Mouse (Mus musculus): ENCODE data around the gene Olfr1360.

The Olfr1360 gene

DNA sequence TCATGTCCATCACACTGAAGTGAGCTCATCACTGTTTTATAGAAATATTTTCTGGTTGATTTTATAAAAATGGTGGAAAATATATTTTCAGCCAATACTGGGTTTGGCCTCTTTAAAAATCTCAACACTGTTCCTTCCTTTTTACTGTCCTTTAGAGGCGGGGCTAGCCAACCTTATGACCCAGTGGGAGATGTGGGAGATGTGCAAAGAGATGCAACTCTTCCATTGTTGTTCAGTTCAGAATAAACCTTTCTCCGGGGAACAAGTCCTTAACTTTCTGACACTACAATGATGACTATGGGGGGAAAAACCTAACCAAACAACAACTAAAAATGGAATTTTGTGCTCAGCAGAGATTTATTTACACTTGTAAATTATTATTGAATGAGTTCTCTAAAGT, at the start of gene Olfr1360:
TSS of gene Olfr1360 (minus strand) at position 101 of the 400 bp plus-strand sequence.
- DNase-seq = no peak

DNA sequence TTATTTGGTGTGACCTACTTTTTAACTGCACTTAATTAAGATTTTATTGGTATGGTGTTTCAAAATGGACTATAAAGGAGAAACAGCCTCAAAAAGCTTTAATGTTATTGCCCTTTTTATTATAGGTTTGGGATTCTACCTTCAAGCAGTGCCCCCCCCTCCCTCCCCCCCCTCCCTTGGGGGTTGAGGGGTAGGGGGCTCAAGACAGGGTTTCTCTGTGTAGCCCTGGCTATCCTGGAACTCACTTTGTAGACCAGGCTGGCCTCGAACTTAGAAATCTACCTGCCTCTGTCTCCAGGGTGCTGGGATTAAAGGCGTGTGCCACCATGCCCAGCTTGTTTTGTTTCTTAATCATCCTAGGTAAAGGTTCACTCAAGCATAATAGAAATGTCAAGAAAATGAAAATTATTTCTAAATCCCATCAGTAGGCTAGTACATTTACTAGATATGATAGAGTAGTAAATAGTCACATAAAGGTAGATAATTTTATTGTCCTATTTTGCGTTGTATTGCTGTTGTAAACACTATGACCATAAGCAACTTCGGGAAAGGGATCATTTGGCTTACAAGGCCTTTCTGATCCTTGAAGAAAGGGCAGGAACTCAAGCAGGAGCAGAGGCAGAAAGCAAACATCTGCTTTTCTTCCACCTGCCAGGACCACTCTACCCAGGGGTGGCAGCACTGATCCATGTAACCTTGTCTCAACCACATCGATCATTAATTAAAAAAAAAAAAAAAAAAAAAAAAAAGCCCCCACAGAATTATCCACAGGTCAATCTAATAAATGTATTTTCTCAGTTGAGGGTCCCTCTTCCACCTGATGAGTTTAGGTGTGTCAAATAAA, 46.0 kb upstream of the Olfr1360 start:
- DNase-seq = no peak

DNA sequence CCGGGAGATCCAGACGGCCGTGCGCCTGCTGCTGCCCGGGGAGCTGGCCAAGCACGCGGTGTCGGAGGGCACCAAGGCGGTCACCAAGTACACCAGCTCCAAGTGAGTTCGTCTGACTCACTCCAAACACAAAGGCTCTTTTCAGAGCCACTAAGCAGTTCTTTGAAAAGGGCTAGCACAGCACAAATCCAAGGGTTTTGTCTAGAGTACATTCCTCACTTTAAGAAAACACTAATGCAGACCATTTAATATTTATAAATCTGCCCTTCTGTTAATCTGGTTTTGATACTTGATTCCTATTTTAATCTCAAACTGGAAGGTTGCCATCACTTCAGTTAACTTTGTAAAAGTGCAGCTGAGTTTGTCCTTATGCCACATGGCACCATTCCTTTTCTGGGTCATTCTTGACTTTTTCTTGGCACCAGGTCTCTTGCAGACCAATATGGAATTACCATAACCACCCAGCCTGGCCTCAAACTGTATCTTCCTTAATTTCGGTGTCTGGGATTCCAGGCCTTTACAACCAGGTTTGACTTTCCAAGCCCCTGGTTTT, 45.2 kb upstream of the Olfr1360 start:
- DNase-seq = no peak

DNA sequence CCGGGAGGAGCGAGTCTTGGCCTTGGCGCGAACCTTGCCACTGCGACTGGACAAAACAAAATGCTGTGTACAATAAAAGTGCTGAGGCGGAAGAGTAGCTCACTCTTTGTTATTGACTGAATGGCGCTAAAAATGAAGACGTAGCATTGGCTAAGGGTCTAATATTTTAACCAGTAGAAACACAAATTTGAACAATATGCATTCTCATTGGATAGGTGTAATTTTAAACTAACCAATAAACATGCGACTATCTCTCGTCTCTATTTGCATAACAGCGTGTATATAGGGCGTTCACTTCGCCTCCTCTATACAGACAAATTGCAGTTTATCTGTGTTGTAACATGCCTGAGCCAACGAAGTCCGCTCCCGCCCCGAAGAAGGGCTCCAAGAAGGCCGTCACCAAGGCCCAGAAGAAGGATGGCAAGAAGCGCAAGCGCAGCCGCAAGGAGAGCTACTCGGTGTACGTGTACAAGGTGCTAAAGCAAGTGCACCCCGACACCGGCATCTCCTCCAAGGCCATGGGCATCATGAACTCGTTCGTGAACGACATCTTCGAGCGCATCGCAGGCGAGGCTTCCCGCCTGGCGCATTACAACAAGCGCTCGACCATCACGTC, 44.7 kb upstream of the Olfr1360 start, which contains the start of gene Hist1h2bm:
TSS of gene Hist1h2bm (plus strand) at position 288 of the 616 bp plus-strand sequence.
- peak; percentile 97 for DNase-seq

DNA sequence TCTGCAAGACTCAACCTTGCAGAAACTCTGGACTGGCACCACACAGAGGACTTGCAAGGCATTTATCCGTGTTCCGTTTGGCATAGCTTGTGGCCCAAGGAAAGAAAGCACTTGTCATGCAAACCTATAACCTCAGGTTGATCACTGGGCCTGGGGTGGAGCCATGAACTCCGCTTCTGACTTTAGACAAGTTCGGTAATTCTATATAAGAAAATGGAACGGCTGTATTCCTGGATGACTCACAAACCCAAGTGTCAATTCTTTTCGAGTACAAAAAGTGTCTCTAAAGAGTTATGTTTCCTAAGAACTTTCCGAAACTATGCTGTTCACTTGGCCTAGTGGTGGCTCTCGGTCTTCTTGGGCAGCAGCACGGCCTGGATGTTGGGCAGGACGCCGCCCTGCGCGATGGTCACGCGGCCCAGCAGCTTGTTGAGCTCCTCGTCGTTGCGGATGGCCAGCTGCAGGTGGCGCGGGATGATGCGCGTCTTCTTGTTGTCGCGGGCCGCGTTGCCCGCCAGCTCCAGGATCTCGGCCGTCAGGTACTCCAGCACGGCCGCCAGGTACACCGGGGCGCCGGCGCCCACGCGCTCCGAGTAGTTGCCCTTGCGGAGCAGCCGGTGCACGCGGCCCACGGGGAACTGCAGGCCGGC, 44.0 kb upstream of the Olfr1360 start:
- peak; percentile 44 for DNase-seq

DNA sequence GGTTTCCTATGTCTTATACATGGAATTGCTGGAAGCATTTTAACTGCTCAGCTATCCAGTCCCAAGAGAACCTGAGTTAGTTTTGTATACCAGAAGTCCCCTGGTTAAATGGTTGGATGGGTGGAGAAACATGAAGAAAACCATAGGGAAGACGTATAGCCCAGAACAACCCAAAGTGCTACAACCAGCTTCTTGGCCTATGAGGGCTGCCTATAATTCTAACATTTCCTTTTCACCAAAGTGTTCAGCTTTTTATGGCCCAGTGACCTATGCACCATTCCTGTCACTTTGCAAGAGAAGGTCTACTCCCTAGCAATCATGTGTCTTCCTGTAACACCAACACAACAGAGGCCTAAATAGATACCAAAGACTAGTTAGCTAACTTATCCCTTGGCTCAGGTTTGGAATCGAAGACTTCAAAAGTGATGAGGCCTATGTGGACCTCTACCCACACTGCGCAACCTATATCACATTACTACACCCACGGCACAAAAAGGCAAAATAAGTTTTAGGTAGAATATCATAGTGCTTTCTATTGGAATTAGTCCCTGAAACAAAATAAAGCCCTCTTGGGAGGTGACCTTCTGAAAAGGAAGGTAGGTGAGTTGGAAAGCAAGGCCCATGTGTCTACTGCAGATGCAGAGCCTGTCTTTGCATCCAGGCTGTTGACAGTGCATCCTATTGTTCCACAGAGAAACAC, 41.3 kb upstream of the Olfr1360 start:
- peak; percentile 16 for DNase-seq

DNA sequence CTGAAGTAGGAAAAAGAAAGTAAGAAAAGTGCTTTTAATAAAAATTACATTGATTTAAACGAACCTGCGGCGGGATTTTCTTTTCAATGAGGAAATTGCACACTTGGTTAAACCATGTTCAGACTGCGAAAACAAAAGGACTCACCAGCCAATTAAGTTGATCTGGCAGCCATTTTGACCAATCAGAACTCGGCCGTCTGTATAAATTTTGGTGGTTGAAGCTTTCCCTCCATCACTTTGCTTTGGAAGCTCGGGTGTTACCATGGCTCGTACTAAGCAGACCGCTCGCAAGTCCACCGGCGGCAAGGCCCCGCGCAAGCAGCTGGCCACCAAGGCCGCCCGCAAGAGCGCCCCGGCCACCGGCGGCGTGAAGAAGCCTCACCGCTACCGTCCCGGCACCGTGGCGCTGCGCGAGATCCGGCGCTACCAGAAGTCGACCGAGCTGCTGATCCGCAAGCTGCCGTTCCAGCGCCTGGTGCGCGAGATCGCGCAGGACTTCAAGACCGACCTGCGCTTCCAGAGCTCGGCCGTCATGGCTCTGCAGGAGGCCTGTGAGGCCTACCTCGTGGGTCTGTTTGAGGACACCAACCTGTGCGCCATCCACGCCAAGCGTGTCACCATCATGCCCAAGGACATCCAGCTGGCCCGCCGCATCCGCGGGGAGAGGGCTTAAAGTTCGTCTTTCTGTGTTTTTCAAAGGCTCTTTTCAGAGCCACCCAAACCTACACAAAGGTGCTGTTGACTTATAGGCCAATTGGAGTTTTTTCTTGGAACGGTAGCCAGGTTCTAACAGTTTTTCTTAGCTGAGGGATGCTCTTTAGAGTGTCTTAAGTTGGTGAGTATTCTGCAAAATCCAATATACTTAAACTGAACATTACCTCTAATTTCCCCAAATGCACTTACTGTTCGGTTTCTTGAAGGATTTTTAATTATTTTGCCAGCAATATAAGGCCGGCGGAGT, 40.5 kb upstream of the Olfr1360 start, which contains the start of gene Hist1h3h:
TSS of gene Hist1h3h (plus strand) at position 263 of the 961 bp plus-strand sequence.
- peak; percentile 97 for DNase-seq

DNA sequence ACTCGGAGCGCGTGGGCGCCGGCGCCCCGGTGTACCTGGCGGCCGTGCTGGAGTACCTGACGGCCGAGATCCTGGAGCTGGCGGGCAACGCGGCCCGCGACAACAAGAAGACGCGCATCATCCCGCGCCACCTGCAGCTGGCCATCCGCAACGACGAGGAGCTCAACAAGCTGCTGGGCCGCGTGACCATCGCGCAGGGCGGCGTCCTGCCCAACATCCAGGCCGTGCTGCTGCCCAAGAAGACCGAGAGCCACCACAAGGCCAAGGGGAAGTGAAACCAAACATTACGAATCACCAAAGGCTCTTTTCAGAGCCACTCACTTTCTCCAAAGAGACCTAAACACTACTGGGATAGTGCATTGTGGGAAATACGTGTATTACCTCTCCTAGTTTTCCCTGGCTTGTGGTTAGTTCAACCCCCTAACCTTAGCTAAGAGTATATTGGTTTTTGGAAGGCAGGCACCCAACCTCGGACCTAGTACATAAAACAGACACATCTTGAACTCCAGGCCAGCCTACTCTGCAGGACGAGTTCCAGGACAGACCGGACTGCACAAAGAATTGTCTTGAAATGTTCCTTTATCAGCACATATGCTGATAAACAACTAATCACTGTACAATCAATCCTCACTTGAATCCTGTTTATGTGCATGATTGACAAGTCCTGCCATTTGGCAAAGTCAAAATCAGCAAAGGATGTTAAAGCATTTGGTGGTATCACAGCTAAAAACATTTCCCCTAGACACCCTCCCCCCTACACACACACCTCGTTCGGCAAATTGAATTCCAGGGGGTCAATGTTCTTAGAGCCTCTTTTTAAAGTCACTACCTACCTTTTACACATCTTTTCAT, 39.6 kb upstream of the Olfr1360 start:
- peak; percentile 60 for DNase-seq

DNA sequence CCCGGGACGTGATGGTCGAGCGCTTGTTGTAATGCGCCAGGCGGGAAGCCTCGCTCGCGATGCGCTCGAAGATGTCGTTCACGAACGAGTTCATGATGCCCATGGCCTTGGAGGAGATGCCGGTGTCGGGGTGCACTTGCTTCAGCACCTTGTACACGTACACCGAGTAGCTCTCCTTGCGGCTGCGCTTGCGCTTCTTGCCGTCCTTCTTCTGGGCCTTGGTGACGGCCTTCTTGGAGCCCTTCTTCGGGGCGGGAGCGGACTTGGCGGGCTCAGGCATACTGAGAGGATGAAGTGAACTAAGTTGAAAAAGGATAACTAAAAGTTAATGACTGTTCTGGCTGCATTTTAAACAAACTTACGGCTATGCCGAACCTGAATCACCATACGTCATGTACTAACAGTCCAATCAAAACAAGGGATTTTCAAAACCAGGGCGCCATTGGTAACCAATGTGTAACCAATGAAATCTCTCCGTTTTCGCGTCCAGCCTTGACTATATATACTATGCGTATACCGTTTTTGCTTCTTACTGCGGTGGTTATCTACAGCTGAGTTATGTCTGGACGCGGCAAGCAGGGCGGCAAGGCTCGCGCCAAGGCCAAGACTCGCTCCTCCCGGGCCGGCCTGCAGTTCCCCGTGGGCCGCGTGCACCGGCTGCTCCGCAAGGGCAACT, 38.8 kb upstream of the Olfr1360 start, which contains the start of the genes Hist1h2bl and Hist1h2ai:
TSS of gene Hist1h2bl (minus strand) at position 280 of the 676 bp plus-strand sequence.
TSS of gene Hist1h2ai (plus strand) at position 559 of the 676 bp plus-strand sequence.
- DNase-seq = peak; percentile 98

DNA sequence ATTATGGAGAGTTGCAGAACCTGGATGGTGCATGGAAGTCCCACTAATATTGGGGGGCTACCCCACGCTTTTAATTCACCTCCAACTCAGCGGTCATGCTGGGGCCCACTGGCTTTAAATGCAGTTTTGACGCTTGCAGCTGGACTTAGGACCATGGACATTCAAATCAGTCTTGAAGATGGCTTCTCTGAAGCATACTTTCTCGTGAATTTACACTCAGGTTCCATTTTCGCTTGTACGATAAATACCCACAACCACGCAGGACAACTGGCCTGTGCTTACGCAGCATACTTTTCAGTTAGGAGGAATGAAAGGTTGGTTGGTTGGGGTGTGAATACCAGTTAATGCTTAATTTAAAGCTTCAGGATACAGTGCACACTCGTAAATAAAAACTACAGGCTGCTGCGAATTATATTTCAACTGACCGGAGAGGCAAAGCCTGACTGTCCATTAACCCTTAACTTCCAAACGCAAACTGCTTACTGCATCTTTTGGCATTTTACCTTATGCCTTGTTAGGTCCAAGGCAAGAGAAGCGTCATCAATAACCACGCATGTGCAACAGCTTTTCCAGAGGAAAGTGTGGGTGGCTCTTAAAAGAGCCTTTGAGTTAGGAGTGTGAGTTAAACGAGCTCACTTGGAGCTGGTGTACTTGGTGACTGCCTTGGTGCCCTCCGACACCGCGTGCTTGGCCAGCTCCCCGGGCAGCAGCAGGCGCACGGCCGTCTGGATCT, 38.1 kb upstream of the Olfr1360 start:
- DNase-seq = peak; percentile 49

DNA sequence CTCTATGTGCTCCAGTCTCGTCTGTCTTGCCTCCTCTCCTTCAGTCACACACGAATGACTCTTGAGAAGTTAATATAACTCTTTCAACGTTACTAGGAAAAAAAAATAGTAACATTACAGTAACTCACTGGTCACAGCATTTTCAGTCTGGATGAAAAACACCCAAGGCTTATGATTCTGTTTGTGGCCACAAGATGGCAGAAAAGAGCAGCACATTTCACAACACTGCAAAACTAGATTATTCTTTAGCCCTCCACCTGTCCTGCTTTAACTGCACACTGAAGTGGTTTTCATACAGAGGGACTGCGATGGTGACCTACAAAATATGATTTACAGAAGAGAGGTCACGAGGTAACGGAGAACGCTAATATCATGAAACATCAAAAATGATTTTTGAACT, 37.5 kb upstream of the Olfr1360 start:
- peak; percentile 82 for DNase-seq

DNA sequence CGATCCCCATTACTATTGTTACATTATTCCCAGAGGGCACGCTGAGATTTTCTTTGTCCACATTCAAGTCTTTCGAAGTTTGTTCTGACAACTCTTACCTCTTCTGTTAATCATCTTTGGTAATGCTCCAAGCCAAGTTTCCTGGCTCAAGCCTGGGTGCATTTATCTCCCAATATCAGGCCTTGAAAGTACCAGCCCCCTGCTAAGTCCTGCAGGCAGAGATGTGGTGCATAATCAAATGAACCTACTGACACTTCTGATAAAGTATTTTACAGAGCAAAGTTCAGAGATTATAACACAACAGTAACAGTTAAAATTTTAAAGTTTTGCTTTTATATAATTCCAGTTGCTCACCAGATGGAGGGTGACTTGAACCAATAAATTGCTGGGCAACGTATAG, 34.5 kb upstream of the Olfr1360 start:
- DNase-seq = no peak

DNA sequence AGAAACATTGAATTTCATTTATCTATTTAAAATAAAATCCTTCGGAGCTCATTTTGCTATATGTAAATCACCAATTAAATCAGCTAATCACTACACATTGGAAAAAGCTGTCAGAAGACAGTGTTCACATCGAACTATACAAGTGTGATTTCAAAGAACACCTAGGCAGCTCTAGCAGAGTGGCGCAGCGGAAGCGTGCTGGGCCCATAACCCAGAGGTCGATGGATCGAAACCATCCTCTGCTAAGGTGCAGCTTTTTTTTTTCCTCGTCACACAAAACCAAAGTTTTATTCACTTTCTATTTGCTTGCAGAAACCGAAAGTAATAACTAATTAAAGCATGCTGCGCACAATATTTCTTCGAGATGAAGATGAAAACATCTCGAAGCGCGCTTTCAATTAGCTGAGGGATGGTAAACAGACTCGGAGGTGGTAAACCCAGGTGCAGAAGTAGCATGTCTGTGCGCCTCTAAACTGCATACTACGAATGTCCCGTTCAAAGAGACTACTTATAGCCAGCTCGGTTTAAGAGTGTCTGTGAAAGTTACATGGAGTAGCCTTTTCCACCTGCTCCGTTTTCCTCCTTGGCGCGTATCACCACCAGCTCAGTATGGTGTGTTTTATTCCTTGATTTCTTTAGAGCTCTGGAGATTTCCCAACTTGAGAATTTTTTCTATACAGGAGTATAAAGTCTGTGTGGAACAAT, 33.8 kb upstream of the Olfr1360 start:
- DNase-seq = peak; percentile 85

DNA sequence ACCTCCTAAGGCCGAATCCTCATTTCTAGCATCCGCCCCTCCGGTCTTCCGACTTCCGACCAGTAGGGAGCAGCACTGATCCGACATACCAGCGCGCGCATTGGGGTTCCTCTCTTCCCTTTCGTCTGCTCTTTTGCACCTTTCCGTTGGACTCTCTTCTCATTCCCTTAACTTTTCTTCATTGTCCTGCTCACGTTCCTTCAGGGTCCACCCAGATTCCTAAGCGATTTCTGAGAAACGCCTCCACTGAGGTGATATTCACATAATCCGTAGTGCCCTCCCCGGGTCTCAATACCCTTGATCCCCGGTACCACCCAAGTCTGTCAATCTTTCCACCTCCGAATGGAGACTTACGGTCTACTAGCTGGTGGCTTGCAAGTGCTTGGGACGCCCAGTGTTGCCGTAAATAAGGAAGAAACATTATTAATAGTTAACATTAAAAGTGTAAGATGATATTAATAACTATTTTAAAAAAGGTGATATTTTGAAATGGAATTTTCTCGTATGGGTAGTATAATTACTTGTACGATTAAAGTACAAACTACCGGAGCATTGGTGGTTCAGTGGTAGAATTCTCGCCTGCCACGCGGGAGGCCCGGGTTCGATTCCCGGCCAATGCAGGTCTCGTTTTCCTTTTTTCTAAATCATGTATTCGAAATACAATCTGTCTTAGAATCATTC, 33.0 kb upstream of the Olfr1360 start:
- peak; percentile 92 for DNase-seq

DNA sequence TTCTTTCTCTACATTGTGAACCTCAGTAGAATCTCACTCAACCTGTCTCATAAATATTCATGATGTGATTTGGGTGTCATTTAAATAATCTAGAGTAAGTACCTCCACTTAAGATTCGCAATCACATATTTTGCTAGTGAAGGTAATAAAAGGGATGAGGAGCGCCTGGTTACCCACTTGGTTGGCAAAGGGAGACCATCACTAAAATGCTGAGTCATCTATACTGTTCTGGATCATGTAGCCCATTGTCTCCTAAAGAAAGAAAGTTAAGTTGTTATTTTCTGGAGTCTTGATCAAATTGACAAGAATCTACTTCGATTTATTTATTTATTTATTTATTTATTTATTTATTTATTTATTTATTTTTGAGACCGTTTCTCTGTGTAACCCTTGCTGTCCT, 29.5 kb upstream of the Olfr1360 start:
- no peak for DNase-seq

DNA sequence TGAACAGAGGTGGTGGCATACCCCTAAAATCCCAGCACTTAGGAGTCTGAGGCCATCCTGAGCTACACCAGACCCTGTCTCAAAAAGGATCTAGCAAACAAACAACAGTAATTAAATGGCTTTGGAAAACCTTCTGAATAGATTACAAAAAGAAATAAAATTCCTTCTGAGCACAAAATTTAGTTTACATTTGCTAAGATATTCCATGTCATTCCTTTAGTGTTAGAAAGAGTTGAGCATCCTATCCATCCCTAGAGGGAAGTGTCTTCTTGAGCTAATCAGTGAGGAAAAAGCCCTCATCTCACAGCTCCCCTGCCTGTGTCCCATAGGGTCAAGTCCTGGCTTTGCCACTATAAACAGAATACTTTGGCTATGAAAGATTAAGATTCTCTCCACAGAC, 20.6 kb upstream of the Olfr1360 start, which contains the start of gene Olfr1359:
TSS of gene Olfr1359 (plus strand) at position 301 of the 400 bp plus-strand sequence.
- DNase-seq = no peak

DNA sequence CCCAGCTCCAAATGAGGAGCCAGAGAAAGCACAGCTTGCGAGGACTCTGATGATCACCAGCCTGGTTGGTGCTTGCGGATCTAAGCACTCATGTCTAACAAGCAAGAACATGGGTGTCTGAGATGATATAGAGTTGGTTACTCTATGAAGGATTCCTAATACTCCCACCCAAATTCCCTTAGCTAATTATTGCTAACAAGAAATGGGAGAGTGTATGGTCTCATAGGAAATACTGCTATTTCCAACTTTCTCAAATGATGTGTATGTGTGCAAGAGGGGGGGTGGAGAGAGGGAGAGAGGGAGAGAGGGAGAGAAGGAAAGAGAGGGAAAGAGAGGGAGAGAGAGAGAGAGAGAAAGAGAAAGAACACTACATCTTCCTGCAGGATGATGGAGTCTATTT, 13.9 kb downstream of the Olfr1360 start, which contains the start of gene Olfr1361:
TSS of gene Olfr1361 (minus strand) at position 101 of the 400 bp plus-strand sequence.
- DNase-seq = no peak

All from retina, postnatal 1 day (tissue).